Mouse (Mus musculus) myocyte (in vitro differentiated cells): ENCODE results near the gene Fars2. TPM values are rescaled to one million over a fixed set of nuclear protein-coding genes. Genes with fewer than 3 reads are reported as not detected.
"Not testable (repeated sequence)": the region's sequence is repeated elsewhere in the genome, so short reads cannot be mapped to it uniquely, and the experiment has no call there.

ENCODE experiments used
- H3K27me3 ChIP-seq: one replicate; pipeline ENCODE4 v1.6.1; 2011; ENCODE audit not compliant: control insufficient read depth, insufficient read depth, insufficient read length
- H3K36me3 ChIP-seq: one replicate; pipeline ENCODE4 v1.6.1; 2011; ENCODE audit not compliant: control insufficient read depth, insufficient read depth
- H3K4me2 ChIP-seq: one replicate; pipeline ENCODE4 v1.6.1; 2011; ENCODE audit warnings: low read depth, control low read depth
- H3K4me3 ChIP-seq: one replicate; pipeline ENCODE4 v1.5.1; 2011; ENCODE audit warnings: mild to moderate bottlenecking, control low read depth, moderate library complexity
- H3K79me2 ChIP-seq: one replicate; pipeline ENCODE4 v1.6.1; 2011; ENCODE audit not compliant: control insufficient read depth, insufficient read depth
- H3ac ChIP-seq: one replicate; pipeline ENCODE4 v1.6.1; 2011; ENCODE audit not compliant: control insufficient read depth, insufficient read length
- CEBPB ChIP-seq: IDR thresholded peaks from 2 replicates; pipeline ENCODE4 v1.6.1; 2011; ENCODE audit warnings: mild to moderate bottlenecking, moderate library complexity; ENCODE audit not compliant: poor library complexity, insufficient read depth, severe bottlenecking
- E2F4 ChIP-seq: IDR thresholded peaks from one replicate; pipeline ENCODE4 v1.6.1; 2011; ENCODE audit warnings: mild to moderate bottlenecking, control low read depth, moderate library complexity; ENCODE audit not compliant: insufficient read depth
- MAX ChIP-seq: IDR thresholded peaks from one replicate; pipeline ENCODE4 v1.6.1; 2011; ENCODE audit warnings: low read depth, mild to moderate bottlenecking, control low read depth
- MYOD1 ChIP-seq, 3 experiments: IDR thresholded peaks; one replicate each; pipeline ENCODE4 v1.6.1; 2011; ENCODE audit warnings: control low read depth in 2 of 3, low read depth in 2 of 3, mild to moderate bottlenecking in 2 of 3, moderate library complexity in 1 of 3; ENCODE audit not compliant: insufficient read length in 2 of 3, control insufficient read depth in 1 of 3
- MYOG ChIP-seq, 3 experiments: IDR thresholded peaks; one replicate each; pipeline ENCODE4 v1.6.1; 2011; ENCODE audit warnings: control low read depth in 2 of 3, low read depth in 2 of 3, mild to moderate bottlenecking in 2 of 3; ENCODE audit not compliant: insufficient read length in 2 of 3, control insufficient read depth in 1 of 3, insufficient read depth in 1 of 3
- POLR2A ChIP-seq: IDR thresholded peaks from one replicate; pipeline ENCODE4 v1.6.1; 2011; ENCODE audit warnings: low read depth, mild to moderate bottlenecking, control low read depth, moderate library complexity; ENCODE audit not compliant: insufficient read length
- POLR2AphosphoS2 ChIP-seq: IDR thresholded peaks from one replicate; pipeline ENCODE4 v1.6.1; 2011; ENCODE audit warnings: low read depth, control low read depth; ENCODE audit not compliant: insufficient read length
- REST ChIP-seq: IDR thresholded peaks from one replicate; pipeline ENCODE4 v1.6.1; 2011; ENCODE audit warnings: mild to moderate bottlenecking, control low read depth, moderate library complexity; ENCODE audit not compliant: insufficient read depth, insufficient read length
- SRF ChIP-seq: IDR thresholded peaks from one replicate; pipeline ENCODE4 v1.6.1; 2011; ENCODE audit warnings: low read depth; ENCODE audit not compliant: control insufficient read depth, insufficient read length
- TCF12 ChIP-seq: IDR thresholded peaks from one replicate; pipeline ENCODE4 v1.6.1; 2011; ENCODE audit warnings: mild to moderate bottlenecking, control low read depth; ENCODE audit not compliant: poor library complexity, insufficient read depth, severe bottlenecking
- TCF3 ChIP-seq: IDR thresholded peaks from one replicate; pipeline ENCODE4 v1.6.1; 2011; ENCODE audit warnings: low read depth, control low read depth; ENCODE audit not compliant: insufficient read length
- USF1 ChIP-seq: IDR thresholded peaks from one replicate; pipeline ENCODE4 v1.6.1; 2011; ENCODE audit warnings: low read depth, mild to moderate bottlenecking, control low read depth, moderate library complexity
- polyA plus RNA-seq: library from polyadenylated mRNA; unstranded; fragments of >200 nt; fragmentation: generic; extraction: Trizol; gene quantifications from one replicate; pipeline ENCODE4 v1.2.1, GENCODE M21; 2012; ENCODE audit warnings: missing spikeins

The Fars2 gene
- polyA plus RNA-seq, 1 experiment = 53.6 TPM

DNA sequence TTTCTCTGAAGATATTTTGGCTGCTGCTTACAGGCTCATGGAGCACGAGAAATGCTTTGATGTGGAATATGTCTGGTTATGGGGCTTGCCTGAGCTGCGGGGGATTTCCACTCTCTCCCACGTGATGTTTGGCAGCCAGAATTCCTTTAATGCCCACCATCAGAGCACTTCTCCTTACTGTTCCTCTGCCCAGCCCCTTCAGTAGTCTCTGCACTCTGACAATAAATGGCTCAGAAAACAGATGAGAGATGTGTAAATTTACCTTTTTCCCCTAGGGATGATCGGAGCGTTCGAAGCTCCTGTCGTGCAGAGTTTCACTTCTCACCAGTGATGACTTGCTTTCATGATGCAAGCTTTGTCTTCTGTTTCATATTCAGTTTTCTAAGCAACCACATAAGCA, 331.4 kb downstream of the Fars2 start:
- Histone ChIP-seq H3K4me3 (no peak overlapping the region), H3K36me3 (no peaks in the 10 kb centered on the region), H3K79me2 (no peaks in the 10 kb centered on the region), H3K4me2 (no peak overlapping the region), H3ac (no peak overlapping the region), H3K27me3 (no peaks in the 10 kb centered on the region)
- TF ChIP-seq MYOG (IDR thresholded peaks at IDR 0.05; ENCODE audit: control insufficient read depth in 1 of 3, insufficient read depth in 1 of 3, insufficient read length in 2 of 3, low read depth in 2 of 3) = no peak
- no peak for TF ChIP-seq SRF
- no peak for TF ChIP-seq USF1
- TF ChIP-seq POLR2AphosphoS2 = no peak
- no peak for TF ChIP-seq E2F4
- TF ChIP-seq POLR2A = no peak
- no peak for TF ChIP-seq CEBPB

DNA sequence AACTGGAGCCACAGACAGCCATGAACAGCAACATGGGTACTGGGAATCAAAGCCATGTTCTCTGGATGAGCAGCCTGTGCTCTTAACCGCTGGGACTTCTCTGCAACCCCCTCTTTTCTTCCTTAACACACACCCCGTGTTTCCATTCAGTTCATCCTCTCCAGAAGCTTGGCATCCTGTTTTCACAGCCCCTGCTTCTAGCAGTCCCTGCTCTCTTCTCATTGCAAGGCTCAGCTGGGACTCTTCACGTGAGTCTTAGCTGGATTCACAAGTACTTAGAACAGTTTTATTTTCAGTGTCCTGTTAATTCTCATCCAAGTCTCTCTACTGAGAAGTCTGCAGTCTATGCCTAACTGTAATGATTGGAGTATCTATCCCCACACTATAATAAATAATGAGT, 334.2 kb downstream of the Fars2 start:
- Histone ChIP-seq H3K27me3 (no peaks in the 10 kb centered on the region), H3K4me2 (no peak overlapping the region), H3ac (no peak overlapping the region), H3K79me2 (no peaks in the 10 kb centered on the region), H3K4me3 (no peak overlapping the region), H3K36me3 (no peaks in the 10 kb centered on the region)
- no peak for TF ChIP-seq TCF12
- TF ChIP-seq TCF3 = no peak
- TF ChIP-seq MYOG (IDR thresholded peaks at IDR 0.05; ENCODE audit: control insufficient read depth in 1 of 3, insufficient read depth in 1 of 3, insufficient read length in 2 of 3, low read depth in 2 of 3) = no peak
- TF ChIP-seq MYOD1 (IDR thresholded peaks at IDR 0.05; ENCODE audit: control insufficient read depth in 1 of 3, insufficient read length in 2 of 3, low read depth in 2 of 3) = no peak
- TF ChIP-seq USF1 = no peak
- TF ChIP-seq E2F4 = no peak
- TF ChIP-seq REST = no peak
- no peak for TF ChIP-seq POLR2AphosphoS2
- no peak for TF ChIP-seq SRF
- TF ChIP-seq MAX = no peak
- TF ChIP-seq POLR2A = no peak
- no peak for TF ChIP-seq CEBPB

DNA sequence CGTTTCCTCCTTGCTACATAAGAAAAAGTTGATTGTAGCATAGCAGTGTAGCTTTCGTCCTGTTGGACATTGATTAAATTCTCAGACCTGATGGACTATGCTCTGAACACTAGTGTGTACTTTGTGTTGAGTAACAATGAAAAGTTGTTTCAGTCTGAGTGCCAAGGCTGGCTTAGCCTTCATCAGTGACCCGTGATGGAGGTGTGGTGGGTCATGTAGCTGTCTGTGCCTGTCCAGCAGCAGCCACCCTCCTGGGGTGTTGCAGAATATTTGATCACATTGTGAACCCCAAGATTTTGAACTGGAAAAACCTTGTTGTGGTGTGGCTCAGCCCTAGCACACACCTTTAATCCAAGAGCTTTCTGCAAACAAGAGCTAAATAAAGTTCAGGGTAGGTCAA, 343.3 kb downstream of the Fars2 start:
- Histone ChIP-seq H3K27me3 (no peaks in the 10 kb centered on the region), H3K79me2 (no peaks in the 10 kb centered on the region), H3ac (no peak overlapping the region), H3K4me3 (no peak overlapping the region), H3K36me3 (no peaks in the 10 kb centered on the region), H3K4me2 (no peak overlapping the region)
- TF ChIP-seq MAX = no peak
- no peak for TF ChIP-seq TCF3

DNA sequence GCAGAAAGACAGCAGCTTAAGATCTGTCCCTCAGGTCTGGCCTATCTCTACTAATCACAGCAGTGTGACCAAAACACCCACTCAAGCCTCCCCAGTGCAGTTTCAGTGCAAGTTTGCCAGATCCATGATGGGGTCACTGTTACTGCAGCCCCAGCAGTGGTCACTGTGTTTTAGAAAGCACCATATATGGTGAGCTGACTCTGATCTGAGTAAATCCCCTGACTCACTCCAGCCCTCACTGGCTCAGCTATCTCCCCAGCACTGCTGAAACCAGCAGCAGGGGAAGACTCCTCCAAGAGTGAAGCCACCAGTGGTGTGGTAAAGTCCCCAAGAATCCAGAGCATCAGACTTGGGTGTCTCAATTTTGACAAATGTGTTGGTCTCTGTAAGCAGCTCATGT, 346.5 kb downstream of the Fars2 start:
- no peak overlapping the region for H3K4me3 ChIP-seq
- TF ChIP-seq E2F4 (no peak), SRF (peak; percentile 85), MYOD1 (IDR thresholded peaks at IDR 0.05; ENCODE audit: control insufficient read depth in 1 of 3, insufficient read length in 2 of 3, low read depth in 2 of 3) (no peak)
- H3K4me2 ChIP-seq = no peak overlapping the region
- H3K27me3 ChIP-seq = no peaks in the 10 kb centered on the region
- no peaks in the 10 kb centered on the region for H3K79me2 ChIP-seq
- no peaks in the 10 kb centered on the region for H3K36me3 ChIP-seq
- no peak overlapping the region for H3ac ChIP-seq

DNA sequence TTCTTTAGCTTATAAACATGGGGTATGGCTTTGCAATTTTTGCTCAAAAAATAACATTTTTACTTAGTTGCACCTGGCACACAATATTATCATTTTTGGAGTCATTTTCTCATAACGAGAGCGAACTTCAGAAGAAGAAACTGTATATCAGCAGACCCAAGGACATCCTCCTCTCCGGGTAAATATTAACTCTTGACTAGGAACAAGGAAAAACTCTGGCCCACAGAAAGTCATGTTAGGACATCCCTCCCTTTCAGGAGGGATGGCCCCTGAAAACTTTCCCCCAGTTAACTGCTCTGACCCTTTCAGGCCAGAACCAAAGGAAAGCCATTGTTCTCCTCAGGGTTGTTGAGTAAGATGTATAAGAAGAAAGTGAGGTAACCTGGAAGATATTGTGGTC, 348.9 kb downstream of the Fars2 start:
- not testable (repeated sequence) for H3K79me2 ChIP-seq, H3ac ChIP-seq, H3K4me3 ChIP-seq, H3K36me3 ChIP-seq, H3K27me3 ChIP-seq
- H3K4me2 ChIP-seq = peak overlapping the region; percentile 14

DNA sequence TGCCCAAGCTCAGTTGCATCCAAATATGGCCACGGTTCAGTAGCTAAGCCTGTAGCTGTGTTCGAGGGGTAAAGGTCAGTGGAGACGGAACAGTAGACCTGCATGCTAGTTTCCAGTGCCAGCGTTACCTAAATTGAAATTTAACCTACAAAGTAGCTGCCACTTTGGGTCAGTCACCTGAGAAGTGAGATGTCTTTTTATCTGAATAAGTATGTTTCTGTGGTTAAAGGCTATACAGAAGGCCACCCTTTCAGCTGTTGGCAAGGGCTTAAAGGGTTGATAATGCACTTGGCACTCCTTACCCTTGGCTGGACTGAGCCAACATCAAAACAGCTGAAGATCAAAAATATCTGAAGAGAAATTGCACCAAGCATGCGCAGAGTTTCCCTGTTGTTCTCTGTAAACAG, 349.3 kb downstream of the Fars2 start:
- Histone ChIP-seq H3K4me3 (no peak overlapping the region), H3K36me3 (no peaks in the 10 kb centered on the region), H3K79me2 (no peaks in the 10 kb centered on the region), H3ac (no peak overlapping the region), H3K4me2 (peak overlapping the region; percentile 18), H3K27me3 (no peaks in the 10 kb centered on the region)
- peak; percentile 29 to 70 (median 29) for TF ChIP-seq MYOD1 (IDR thresholded peaks at IDR 0.05; ENCODE audit: control insufficient read depth in 1 of 3, insufficient read length in 2 of 3, low read depth in 2 of 3)
- no peak for TF ChIP-seq POLR2AphosphoS2
- TF ChIP-seq TCF12 = peak; percentile 73
- no peak for TF ChIP-seq REST
- TF ChIP-seq E2F4 = no peak
- TF ChIP-seq USF1 = no peak
- no peak for TF ChIP-seq SRF
- TF ChIP-seq MYOG (IDR thresholded peaks at IDR 0.05; ENCODE audit: control insufficient read depth in 1 of 3, insufficient read depth in 1 of 3, insufficient read length in 2 of 3, low read depth in 2 of 3) = peak in 2 of 3 experiments; percentile 50 to 79
- TF ChIP-seq TCF3 = no peak
- no peak for TF ChIP-seq POLR2A
- TF ChIP-seq CEBPB = no peak
